Mouse (Mus musculus) stomach, embryonic 15.5 days (tissue): ENCODE measurements around the gene Dnm1. TPM values are rescaled to one million over a fixed set of nuclear protein-coding genes. Genes with fewer than 3 reads are reported as not detected.

Source experiments
- ATAC-seq: fragments of 200-750 bp; cut with Nextera tagmentation; 2 replicates; pipeline ENCODE4 v1.8.0; 2017; ENCODE audit warnings: low read depth, moderate number of reproducible peaks, moderate TSS enrichment; ENCODE audit not compliant: insufficient read depth, low FRiP score
- H3K27ac ChIP-seq: fragments of 300-500 bp; sonication (generic); 2 replicates; pipeline ENCODE4 v1.5.1; 2015; ENCODE audit warnings: mild to moderate bottlenecking, inconsistent platforms
- H3K27me3 ChIP-seq: fragments of 300-500 bp; sonication (generic); replicated peaks from 2 replicates; pipeline ENCODE4 v1.6.1; 2015; ENCODE audit warnings: inconsistent platforms
- H3K36me3 ChIP-seq: fragments of 300-500 bp; sonication (generic); 2 replicates; pipeline ENCODE4 v1.6.1; 2015; ENCODE audit warnings: inconsistent platforms
- H3K4me1 ChIP-seq: fragments of 300-500 bp; sonication (generic); 2 replicates; pipeline ENCODE4 v1.6.1; 2015; ENCODE audit warnings: inconsistent platforms
- H3K4me2 ChIP-seq: fragments of 300-500 bp; sonication (generic); 2 replicates; pipeline ENCODE4 v1.6.1; 2015; ENCODE audit warnings: mild to moderate bottlenecking, inconsistent platforms
- H3K4me3 ChIP-seq: fragments of 300-500 bp; sonication (generic); replicated peaks from 2 replicates; pipeline ENCODE4 v1.5.1; 2015; ENCODE audit warnings: inconsistent platforms
- H3K9ac ChIP-seq: fragments of 300-500 bp; sonication (generic); 2 replicates; pipeline ENCODE4 v1.6.1; 2015; ENCODE audit warnings: inconsistent platforms
- H3K9me3 ChIP-seq: fragments of 300-500 bp; sonication (generic); 2 replicates; pipeline ENCODE4 v1.6.1; 2016; ENCODE audit warnings: inconsistent platforms
- WGBS: fragments of 180-500 bp; shearing (Covaris S2); methylation state at CpG from one replicate; pipeline ENCODE4 v1.1.7; 2015; 5-methylcytosine and 5-hydroxymethylcytosine counted together
- microRNA-seq: library from miRNA; unstranded; fragments of <30 nt; microRNA quantifications from one replicate; pipeline ENCODE4, GENCODE M21; 2016
- polyA plus RNA-seq: library from polyadenylated mRNA; unstranded; fragments of >200 nt; fragmentation: Nextera tagmentation; extraction: Ambion mirVana; gene quantifications from 2 replicates; pipeline ENCODE4 v1.2.1, GENCODE M21; 2015

The Dnm1 gene
- polyA plus RNA-seq, 1 experiment from 2014 or later, result 12.1 TPM

- H3K9ac ChIP-seq, result peak within 1 kb of the TSS; percentile 91
- H3K4me3 ChIP-seq, result peak within 1 kb of the TSS; percentile 87
- WGBS, result 0% methylated on average over 23 of the region's 23 CpGs
- no peaks in the 10 kb centered on the region for H3K27me3 ChIP-seq
- H3K9me3 ChIP-seq, result no peaks in the 10 kb centered on the region
- peak within 1 kb of the TSS; percentile 68 for H3K27ac ChIP-seq
- peaks cover 16% of the 10 kb centered on the region for H3K36me3 ChIP-seq
- peak within 1 kb of the TSS; percentile 84 for H3K4me2 ChIP-seq
- H3K4me1 ChIP-seq, result peaks cover 19% of the 10 kb centered on the region
- no peak for ATAC-seq
These were observed 65.8 kb downstream of the Dnm1 start, which contains the start of gene Golga2 for GRCm38 (mm10) chr2:32287334-32287840. TSS of gene Golga2 (plus strand) at chr2:32287384.

- WGBS, result 72% methylated on average over 3 of the region's 3 CpGs
- H3K9me3 ChIP-seq, result no peaks in the 10 kb centered on the region
- ATAC-seq, result no peak
- no peak overlapping the region for H3K4me2 ChIP-seq
- no peak overlapping the region for H3K27ac ChIP-seq
- H3K27me3 ChIP-seq, result no peaks in the 10 kb centered on the region
- no peak overlapping the region for H3K4me3 ChIP-seq
- peaks cover 38% of the 10 kb centered on the region for H3K36me3 ChIP-seq
- H3K9ac ChIP-seq, result no peak overlapping the region
- H3K4me1 ChIP-seq, result peaks cover 13% of the 10 kb centered on the region
These were observed 69.2 kb downstream of the Dnm1 start for GRCm38 (mm10) chr2:32283986-32284385.

- no peak overlapping the region for H3K27ac ChIP-seq
- no peak overlapping the region for H3K9ac ChIP-seq
- ATAC-seq, result no peak
- WGBS, result 88% methylated on average over 1 of the region's 1 CpGs
- peaks cover 11% of the 10 kb centered on the region; the same call in 1 of the 2 replicates for H3K4me1 ChIP-seq
- no peak overlapping the region for H3K4me2 ChIP-seq
- H3K36me3 ChIP-seq, result peaks cover 50% of the 10 kb centered on the region
- H3K4me3 ChIP-seq, result no peak overlapping the region
- no peaks in the 10 kb centered on the region for H3K9me3 ChIP-seq
- no peaks in the 10 kb centered on the region for H3K27me3 ChIP-seq
These were observed 70.4 kb downstream of the Dnm1 start for GRCm38 (mm10) chr2:32282727-32283126.

- Histone ChIP-seq H3K27ac (no peak overlapping the region), H3K4me2 (no peak overlapping the region), H3K9ac (no peak overlapping the region), H3K4me1 (peaks cover 11% of the 10 kb centered on the region; the same call in 1 of the 2 replicates), H3K4me3 (no peak overlapping the region), H3K9me3 (no peaks in the 10 kb centered on the region), H3K27me3 (no peaks in the 10 kb centered on the region), H3K36me3 (peaks cover 50% of the 10 kb centered on the region)
- WGBS, result 90% methylated on average over 2 of the region's 2 CpGs
- ATAC-seq, result no peak
These were observed 70.8 kb downstream of the Dnm1 start for GRCm38 (mm10) chr2:32282289-32282688.

- Histone ChIP-seq H3K27ac (no peak overlapping the region), H3K27me3 (no peaks in the 10 kb centered on the region), H3K36me3 (peaks cover 30% of the 10 kb centered on the region), H3K9ac (no peak overlapping the region), H3K4me3 (no peak overlapping the region), H3K9me3 (no peaks in the 10 kb centered on the region), H3K4me1 (no peaks in the 10 kb centered on the region), H3K4me2 (no peak overlapping the region)
- no peak for ATAC-seq
- 56% methylated on average over 3 of the region's 3 CpGs for WGBS
These were observed 77.3 kb downstream of the Dnm1 start for GRCm38 (mm10) chr2:32275823-32276222.

- H3K9ac ChIP-seq, result no peak overlapping the region
- H3K36me3 ChIP-seq, result peaks cover 10% of the 10 kb centered on the region; the same call in 1 of the 2 replicates
- H3K9me3 ChIP-seq, result no peaks in the 10 kb centered on the region
- H3K4me2 ChIP-seq, result peak overlapping the region; percentile 76; the same call in 1 of the 2 replicates
- no peak overlapping the region for H3K4me3 ChIP-seq
- no peaks in the 10 kb centered on the region for H3K27me3 ChIP-seq
- no peak overlapping the region for H3K27ac ChIP-seq
- peaks cover 12% of the 10 kb centered on the region for H3K4me1 ChIP-seq
- no peak for ATAC-seq
- WGBS, result 35% methylated on average over 4 of the region's 4 CpGs
These were observed 92.5 kb downstream of the Dnm1 start for GRCm38 (mm10) chr2:32260635-32261034.

GRCm38 (mm10) chr2:32259657-32260417 is 93.3 kb downstream of the Dnm1 start, which contains the start of gene Uck1:
TSS of gene Uck1 (minus strand) at chr2:32260159.
- peak within 1 kb of the TSS; percentile 67 for H3K27ac ChIP-seq
- H3K9me3 ChIP-seq, result no peaks in the 10 kb centered on the region
- H3K4me2 ChIP-seq, result peak within 1 kb of the TSS; percentile 76
- H3K4me3 ChIP-seq, result peak within 1 kb of the TSS; percentile 90
- H3K4me1 ChIP-seq, result peaks cover 12% of the 10 kb centered on the region
- ATAC-seq, result peak; percentile 92
- no peaks in the 10 kb centered on the region for H3K27me3 ChIP-seq
- 1% methylated on average over 59 of the region's 59 CpGs for WGBS
- H3K36me3 ChIP-seq, result peaks cover 10% of the 10 kb centered on the region; the same call in 1 of the 2 replicates
- H3K9ac ChIP-seq, result peak within 1 kb of the TSS; percentile 89

- Histone ChIP-seq H3K27me3 (no peaks in the 10 kb centered on the region), H3K4me1 (peaks cover 12% of the 10 kb centered on the region), H3K4me2 (peak overlapping the region; percentile 76), H3K9me3 (no peaks in the 10 kb centered on the region), H3K4me3 (peak overlapping the region; percentile 90), H3K9ac (peak overlapping the region; percentile 89), H3K27ac (peak overlapping the region; percentile 67), H3K36me3 (peaks cover 19% of the 10 kb centered on the region; the same call in 1 of the 2 replicates)
- ATAC-seq, result no peak
- WGBS, result 50% methylated on average over 6 of the region's 6 CpGs
These were observed 94.1 kb downstream of the Dnm1 start for GRCm38 (mm10) chr2:32258887-32259533.

Small RNAs within 50 kb of the gene (microRNA-seq; reads per million reads assigned to microRNA genes)
- gene Gm23363 (0.77 reads per million), gene Mir199b (1,135 reads per million, percentile 75 among the genes with 10 or more reads in this experiment)

Other genes starting within 250 kb of the Dnm1 start
- gene Prrc2b, start 202.3 kb downstream of the Dnm1 start, polyA plus RNA-seq, result 43.7 and 48.2 TPM in 2 replicates
- gene Pomt1, start 116.7 kb downstream of the Dnm1 start, polyA plus RNA-seq, result 23.5 and 27.8 TPM in 2 replicates
- 59.6 and 65.4 TPM in 2 replicates for gene Uck1, start 93.2 kb downstream of the Dnm1 start, polyA plus RNA-seq
- gene Golga2, start 66.0 kb downstream of the Dnm1 start, polyA plus RNA-seq, result 24.9 and 25.2 TPM in 2 replicates
- 418 and 429 TPM in 2 replicates for gene Swi5, start 65.3 kb downstream of the Dnm1 start, polyA plus RNA-seq
- gene Ciz1, start 1.0 kb downstream of the Dnm1 start, polyA plus RNA-seq, result 33.8 and 41.6 TPM in 2 replicates
- gene 1110008P14Rik, start 28.6 kb upstream of the Dnm1 start, polyA plus RNA-seq, result 36.1 and 42.9 TPM in 2 replicates
- gene Lcn2, start 34.9 kb upstream of the Dnm1 start, polyA plus RNA-seq, result 25.1 and 30.7 TPM in 2 replicates
- 28.5 and 31.4 TPM in 2 replicates for gene Ptges2, start 42.6 kb upstream of the Dnm1 start, polyA plus RNA-seq
- 5.1 and 5.4 TPM in 2 replicates for gene Naif1, start 97.1 kb upstream of the Dnm1 start, polyA plus RNA-seq
- gene Slc25a25, start 98.1 kb upstream of the Dnm1 start, polyA plus RNA-seq, result 17.6 and 17.9 TPM in 2 replicates
- 11.2 and 13.0 TPM in 2 replicates for gene Fam102a, start 182.0 kb upstream of the Dnm1 start, polyA plus RNA-seq
- 109 and 112 TPM in 2 replicates for gene Dpm2, start 217.5 kb upstream of the Dnm1 start, polyA plus RNA-seq
- gene Pip5kl1, start 221.5 kb upstream of the Dnm1 start, polyA plus RNA-seq, result 0.36 and 0.61 TPM in 2 replicates
- gene 9430097D07Rik, start 222.3 kb upstream of the Dnm1 start, polyA plus RNA-seq, result 0.09 and 0.12 TPM in 2 replicates
- gene St6galnac4, start 233.8 kb upstream of the Dnm1 start, polyA plus RNA-seq, result 18.3 and 20.3 TPM in 2 replicates
- 17.4 and 19.7 TPM in 2 replicates for gene St6galnac6, start 246.4 kb upstream of the Dnm1 start, polyA plus RNA-seq